Mouse (Mus musculus) c-Kit-positive CD71-positive TER-119-negative erythroid progenitor cells, embryonic 14.5 days (primary cell): ENCODE results near the gene Tyk2.

Experiments used
- DNase-seq: peaks from one replicate; pipeline ENCODE4 v3.0.0-alpha.2; 2013; ENCODE audit warnings: low read depth

Gene Tyk2

GRCm38 (mm10) chr9:21149077-21149653, 18.1 kb upstream of the Tyk2 start:
- DNase-seq = no peak

DNA sequence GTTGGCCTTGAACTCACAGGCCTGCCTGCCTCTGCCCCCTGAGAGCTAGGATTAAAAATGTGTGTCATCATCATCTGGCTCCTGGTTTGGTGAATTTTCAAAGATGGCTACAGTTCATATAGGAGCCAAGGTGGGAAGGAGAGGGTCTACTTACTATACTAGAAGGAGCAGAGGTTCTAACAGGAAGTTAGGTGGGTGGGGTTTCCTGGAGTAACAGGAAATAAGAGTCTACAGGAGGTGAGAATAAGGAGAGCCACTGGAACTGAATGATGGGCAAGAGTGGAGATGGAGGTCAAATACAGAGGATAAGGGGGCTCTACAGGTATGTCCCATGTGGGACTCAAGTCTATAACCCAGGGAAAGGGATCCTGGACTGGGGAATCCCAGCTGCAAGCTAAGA, 17.4 kb upstream of the Tyk2 start:
- DNase-seq = no peak

DNA sequence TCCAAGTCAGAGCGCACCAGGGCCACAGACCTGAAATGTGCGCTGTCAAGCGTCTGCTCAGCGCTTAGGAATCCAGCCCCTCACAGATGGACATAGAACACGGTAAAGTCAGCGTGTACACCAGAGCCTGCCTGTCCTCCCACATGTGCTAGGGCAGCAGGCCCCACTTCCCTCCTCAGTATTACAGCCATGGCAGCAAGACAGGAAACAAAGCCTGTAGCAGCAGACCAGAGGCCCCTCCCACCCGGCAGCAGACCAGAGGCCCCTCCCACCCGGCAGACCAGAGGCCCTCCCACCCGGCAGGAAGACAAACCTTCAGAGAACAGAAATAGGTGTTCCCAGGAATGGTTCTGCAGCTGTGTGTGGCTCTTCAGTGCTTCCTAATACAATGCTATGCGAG, 15.7 kb upstream of the Tyk2 start:
- DNase-seq = no peak

GRCm38 (mm10) chr9:21145431-21145830, 14.4 kb upstream of the Tyk2 start:
- DNase-seq = no peak

GRCm38 (mm10) chr9:21144361-21144760, 13.3 kb upstream of the Tyk2 start:
- no peak for DNase-seq

GRCm38 (mm10) chr9:21141922-21142321, 10.9 kb upstream of the Tyk2 start:
- no peak for DNase-seq

- no peak for DNase-seq
These were observed 7.3 kb upstream of the Tyk2 start for GRCm38 (mm10) chr9:21138386-21138785.

- DNase-seq = peak; percentile 67
These were observed 6.2 kb upstream of the Tyk2 start for GRCm38 (mm10) chr9:21137229-21137628.

GRCm38 (mm10) chr9:21136401-21136800, 5.4 kb upstream of the Tyk2 start:
- DNase-seq = no peak

DNA sequence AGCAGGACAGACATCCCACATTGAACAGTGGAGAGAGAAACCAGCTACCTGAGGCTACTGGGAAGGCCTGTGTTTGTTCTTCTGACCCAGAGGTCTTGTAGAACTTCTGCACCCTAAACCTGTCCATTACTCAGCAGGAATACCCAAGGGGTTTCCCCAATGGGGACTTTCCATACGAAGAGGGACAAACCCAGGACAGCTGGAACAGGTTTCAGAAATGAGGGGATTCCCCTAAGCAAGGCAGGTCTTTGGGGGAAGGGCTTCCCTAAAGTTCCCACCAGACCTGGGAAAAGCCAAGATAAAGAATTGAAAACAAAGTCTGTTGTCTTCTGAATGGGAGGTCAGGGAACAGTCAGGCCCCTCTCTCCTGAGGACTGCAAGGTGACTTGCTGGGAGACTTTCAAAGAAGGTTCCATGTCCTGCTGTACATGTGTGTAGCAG, 4.9 kb upstream of the Tyk2 start:
- no peak for DNase-seq

GRCm38 (mm10) chr9:21135329-21135890, 4.4 kb upstream of the Tyk2 start:
- no peak for DNase-seq

GRCm38 (mm10) chr9:21134595-21135328, 3.7 kb upstream of the Tyk2 start:
- DNase-seq = no peak

DNA sequence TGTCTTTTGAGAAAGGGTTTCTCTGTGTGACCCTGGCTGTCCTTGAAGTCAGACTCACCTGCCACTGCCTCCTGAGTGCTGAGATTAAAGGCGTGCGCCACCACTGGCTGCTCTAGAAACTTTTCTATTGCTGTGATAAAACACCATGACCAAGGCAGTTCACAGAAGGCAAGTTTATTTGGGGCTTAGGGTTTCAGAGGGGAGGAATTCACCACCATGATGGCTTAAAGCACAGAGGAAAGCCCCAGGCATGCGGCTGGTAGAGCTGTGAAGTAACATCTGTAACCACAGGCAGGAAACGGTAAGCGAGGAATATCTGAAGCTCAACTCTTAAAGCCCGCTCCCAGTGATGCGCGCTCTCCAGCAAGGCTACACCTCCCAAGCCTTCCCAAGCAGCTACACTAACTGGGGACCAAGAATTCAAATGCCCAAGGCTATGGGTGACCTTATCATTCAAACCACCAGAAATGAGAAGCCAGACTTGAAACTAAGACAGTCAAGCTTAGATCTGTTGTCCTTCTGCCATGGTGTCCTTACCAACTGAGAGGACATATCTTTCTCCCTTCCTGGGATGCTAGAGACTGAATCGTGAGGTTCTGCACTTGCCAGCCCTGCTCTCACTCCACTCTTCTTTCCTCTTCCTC, 2.1 kb upstream of the Tyk2 start:
- no peak for DNase-seq

DNA sequence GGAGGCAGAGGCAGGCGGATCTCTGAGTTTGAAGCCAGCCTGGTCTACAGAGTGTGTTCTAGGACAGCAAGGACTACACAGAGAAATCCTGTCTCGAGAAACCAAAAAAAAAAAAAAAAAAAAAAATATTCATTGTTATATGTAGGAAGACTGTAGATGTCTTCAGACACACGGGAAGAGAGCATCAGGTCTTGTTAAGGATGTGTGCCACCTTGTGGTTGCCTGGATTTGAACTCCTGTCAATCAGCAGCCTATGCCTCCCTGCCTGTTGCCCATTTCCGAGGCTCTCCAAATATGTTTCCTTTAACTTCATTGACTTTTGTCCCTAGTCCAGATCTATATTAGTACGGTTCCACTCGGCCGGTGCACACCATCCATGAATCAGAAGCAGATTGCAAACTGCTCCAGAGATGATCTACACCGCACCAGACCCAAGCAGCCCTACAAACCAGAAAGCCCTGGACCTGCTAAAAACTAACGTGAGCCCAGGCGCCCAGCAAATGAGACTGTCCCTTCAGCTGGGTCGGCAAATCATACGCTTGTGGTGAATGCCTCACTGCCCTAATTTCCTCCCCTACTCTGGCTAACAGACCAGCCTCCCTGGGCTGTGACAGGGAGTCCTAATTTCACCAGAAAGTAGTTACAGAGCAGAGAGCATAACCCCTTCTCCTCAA, 1.2 kb upstream of the Tyk2 start:
- no peak for DNase-seq

GRCm38 (mm10) chr9:21126259-21126627, 4.8 kb downstream of the Tyk2 start:
- DNase-seq = no peak

DNA sequence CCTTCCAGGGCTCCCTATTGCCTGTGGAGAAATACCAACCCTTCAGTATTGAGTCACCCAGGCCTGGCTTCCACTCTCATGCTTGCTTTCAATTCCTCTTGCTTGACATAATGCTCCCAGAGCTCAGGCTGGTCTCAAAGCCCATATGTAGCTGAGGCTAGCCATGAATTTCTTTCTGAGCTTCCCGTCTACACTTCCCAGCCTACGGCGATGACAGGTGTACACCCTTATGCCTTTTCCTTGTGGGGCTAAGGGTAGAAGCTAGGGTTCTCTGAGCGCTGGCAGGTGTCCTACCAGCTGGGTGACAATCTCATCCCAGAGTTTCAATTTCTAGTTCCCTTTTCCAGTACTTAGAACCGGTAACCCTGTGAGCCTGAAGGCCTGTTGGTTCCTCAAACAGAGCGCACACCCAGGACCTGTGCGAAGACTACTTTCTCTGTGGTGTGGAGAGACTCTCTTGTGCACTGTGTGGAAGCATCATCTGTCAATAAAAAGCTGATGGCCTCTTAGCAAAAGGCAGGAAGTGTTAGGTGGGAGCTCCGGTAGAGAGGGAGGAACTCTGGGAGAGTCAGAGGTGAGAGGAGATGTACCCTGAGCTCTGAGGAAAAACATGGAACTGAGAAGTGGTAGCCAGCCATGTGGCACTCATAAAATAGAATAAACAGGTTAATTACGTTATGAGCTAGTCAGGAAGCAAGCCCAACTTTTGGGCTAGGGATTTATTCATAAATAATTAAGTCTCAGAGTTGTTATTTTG, 5.4 kb downstream of the Tyk2 start:
- no peak for DNase-seq

GRCm38 (mm10) chr9:21124837-21125236, 6.2 kb downstream of the Tyk2 start:
- DNase-seq = no peak

DNA sequence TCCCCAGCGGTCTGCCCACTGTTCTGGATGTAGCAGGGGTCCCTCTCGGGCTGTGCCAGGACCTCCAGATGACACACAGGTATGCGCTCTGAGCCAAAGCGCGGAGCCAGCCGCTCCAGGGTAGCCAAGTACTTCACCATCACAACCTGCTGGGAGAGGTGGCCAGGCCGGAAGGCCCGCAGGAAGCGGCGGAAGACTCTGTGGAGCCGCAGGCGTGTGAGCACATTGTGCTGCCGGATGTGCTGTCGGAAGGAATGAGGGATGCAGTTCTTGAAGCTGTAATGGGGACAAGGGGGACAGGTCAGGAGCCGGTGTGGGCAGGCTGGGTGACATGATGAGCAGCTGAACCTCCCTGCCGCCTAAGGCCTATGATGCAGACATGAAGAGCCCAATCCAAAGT, 9.6 kb downstream of the Tyk2 start:
- DNase-seq = no peak

DNA sequence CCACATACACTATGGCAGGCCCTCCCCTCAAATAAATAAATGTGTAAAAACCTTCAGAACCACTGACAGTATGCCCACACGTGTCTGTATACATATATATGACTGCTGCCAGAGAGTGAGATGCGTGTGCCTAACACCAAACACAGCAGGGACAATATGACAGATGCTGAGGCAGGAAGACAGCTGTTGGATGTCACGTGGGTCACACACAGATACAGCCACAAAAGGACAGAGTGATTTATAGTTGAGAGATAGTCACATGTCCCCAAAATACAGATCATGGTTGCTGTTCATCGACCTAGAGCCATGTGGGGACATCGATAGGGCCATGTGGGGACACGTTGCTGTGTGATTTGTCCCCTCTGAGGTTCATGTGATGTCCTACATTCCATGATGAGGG, 14.0 kb downstream of the Tyk2 start:
- DNase-seq = no peak

- no peak for DNase-seq
These were observed 15.9 kb downstream of the Tyk2 start for GRCm38 (mm10) chr9:21115105-21115504.

GRCm38 (mm10) chr9:21114190-21114589, 16.9 kb downstream of the Tyk2 start:
- no peak for DNase-seq

DNA sequence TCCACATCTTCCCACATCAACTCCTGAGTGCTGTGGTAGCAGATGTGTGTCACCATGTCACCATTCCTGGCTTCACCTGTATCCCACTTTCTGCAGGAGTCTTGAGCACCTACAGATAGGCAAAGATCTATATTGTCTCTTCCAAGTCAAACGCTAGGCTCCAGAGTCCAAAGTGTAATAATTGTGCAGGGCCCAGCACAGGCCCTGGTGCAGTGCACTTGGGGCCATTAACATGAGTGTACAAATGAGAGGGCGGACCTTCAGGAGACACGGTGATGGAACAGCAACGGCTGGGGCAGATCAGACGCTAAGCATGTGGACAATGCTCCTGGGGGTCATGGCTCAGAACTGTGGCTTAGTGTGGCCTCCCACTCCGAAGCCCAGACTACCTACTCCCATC, 17.3 kb downstream of the Tyk2 start:
- no peak for DNase-seq
